Mouse (Mus musculus): ENCODE results near the gene Ttyh2.

Gene Ttyh2

GRCm38 (mm10) chr11:114675341-114675825, at the start of gene Ttyh2:
Gene Ttyh2, plus strand, starts transcription at chr11:114675431.
- peak; percentile 90 to 95 for DNase-seq

- peak in 1 of 2 experiments; percentile 5 for DNase-seq
Observed at GRCm38 (mm10) chr11:114626071-114626690, 49.0 kb upstream of the Ttyh2 start.

DNA sequence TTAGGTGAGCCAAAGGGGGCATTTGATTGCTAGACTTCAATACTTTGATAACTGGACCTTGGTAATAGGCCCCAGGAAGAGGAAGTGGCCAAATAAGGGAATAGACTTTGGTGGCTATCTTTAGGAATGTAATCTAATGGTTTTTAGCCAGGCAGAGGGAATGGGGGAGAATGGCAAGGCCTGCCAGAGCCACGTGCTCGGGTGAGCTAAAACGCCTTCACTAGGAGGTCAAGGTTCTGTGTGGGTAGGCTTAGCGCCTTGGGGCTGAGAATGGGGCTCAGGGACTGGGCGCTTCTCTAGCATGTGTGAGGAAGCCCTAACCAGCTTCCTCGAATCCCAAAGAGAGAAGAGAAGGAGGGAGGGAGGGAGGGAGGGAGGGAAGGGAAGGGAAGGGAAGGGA, 48.2 kb upstream of the Ttyh2 start:
- DNase-seq = no peak

GRCm38 (mm10) chr11:114628032-114628431, 47.2 kb upstream of the Ttyh2 start:
- peak in 1 of 2 experiments; percentile 30 for DNase-seq

DNA sequence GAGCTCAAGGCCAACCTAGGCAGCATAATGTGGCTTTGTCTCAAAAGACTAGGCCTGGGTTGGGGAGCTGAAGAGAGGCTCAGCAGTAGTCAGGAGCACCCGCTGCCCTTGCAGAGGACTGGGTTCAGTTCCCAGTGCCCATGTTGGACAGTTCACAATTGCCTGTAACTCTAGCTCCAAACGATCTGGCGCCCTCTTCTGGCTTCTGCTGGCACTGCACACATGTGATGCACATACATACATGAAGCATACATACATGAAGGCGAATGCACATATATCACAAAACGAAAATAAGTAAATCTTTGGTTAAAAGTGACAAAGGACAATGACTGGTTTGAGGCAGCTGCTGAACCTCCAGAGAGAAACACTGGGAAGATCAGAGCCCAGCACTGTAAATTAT, 45.2 kb upstream of the Ttyh2 start:
- no peak for DNase-seq

- DNase-seq = no peak
Observed at GRCm38 (mm10) chr11:114632266-114632665, 43.0 kb upstream of the Ttyh2 start.

- DNase-seq = peak; percentile 74 to 88
Observed at GRCm38 (mm10) chr11:114636292-114636691, 38.9 kb upstream of the Ttyh2 start.

- DNase-seq = peak in 1 of 2 experiments; percentile 59
Observed at GRCm38 (mm10) chr11:114636727-114637505, 38.3 kb upstream of the Ttyh2 start.

DNA sequence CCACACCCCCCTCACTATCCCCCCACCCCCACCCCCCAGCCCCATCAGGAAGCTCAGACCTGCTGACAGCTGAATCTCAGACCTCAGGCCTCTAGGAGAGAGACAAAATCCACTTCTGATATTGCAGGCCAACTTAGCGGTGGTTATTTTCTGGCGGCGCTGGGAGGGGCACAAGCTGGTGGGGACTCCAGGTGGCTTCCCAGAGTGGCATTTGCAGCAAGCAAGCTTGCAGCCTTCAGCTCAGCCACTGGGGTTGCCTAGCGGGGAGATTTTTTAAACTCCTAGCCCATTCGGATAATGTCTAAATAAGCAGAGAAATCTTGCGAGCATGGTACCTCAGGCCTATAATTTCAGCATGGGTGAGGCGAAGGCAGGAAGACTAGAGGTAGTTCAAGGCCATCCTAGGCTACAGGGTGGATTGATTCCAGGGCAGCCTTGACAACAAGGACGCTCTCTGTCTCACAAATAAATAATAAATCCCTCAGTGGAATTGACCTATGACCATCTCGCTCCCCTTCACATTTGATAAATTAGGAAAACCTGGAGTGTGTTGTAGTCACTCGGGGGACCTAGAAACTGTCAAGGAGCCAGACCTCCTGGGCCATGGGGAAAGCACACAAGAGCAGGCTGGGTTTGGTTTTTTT, 36.5 kb upstream of the Ttyh2 start:
- DNase-seq = no peak

- no peak for DNase-seq
Observed at GRCm38 (mm10) chr11:114639681-114640103, 35.5 kb upstream of the Ttyh2 start.

DNA sequence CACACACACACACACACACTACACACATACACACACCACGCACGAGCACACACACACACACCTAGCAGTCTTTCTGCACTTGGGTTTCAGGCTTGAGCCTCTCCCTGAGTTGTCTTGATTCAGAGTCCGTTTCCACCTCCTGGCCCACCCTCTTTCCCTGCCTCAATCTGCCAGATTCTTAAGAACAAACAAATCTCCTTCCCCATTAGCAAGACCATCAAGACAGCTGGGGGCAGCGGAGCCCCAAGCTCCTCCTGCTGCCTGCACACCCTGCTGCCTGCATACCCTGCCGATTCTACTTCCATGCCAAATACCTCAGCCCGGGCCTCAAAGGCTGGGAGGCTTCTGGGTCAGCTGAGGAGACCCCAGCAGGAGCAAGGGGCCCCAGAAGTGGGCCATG, 34.6 kb upstream of the Ttyh2 start:
- no peak for DNase-seq

- no peak for DNase-seq
Observed at GRCm38 (mm10) chr11:114641136-114641535, 34.1 kb upstream of the Ttyh2 start.

DNA sequence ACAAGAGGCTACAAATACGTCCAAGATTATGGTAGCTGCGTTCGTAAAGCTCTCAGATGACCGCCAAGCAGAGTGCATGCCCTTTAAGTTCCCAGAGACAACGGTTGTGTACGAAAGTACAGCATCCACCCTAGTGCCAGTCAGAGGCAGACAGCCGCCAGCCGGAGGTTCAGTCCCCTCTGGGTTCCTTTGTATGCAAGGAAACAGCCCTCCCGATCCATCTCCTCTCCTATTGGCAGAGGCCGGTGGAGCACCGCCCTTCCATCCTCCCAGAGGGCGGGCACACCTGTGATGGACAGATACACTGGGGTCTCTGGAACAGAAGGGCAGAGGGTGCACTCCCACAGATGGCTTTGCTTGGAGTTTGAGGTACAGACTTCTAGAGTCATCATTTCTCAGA, 33.0 kb upstream of the Ttyh2 start:
- no peak for DNase-seq

- no peak for DNase-seq
Observed at GRCm38 (mm10) chr11:114642926-114643325, 32.3 kb upstream of the Ttyh2 start.

DNA sequence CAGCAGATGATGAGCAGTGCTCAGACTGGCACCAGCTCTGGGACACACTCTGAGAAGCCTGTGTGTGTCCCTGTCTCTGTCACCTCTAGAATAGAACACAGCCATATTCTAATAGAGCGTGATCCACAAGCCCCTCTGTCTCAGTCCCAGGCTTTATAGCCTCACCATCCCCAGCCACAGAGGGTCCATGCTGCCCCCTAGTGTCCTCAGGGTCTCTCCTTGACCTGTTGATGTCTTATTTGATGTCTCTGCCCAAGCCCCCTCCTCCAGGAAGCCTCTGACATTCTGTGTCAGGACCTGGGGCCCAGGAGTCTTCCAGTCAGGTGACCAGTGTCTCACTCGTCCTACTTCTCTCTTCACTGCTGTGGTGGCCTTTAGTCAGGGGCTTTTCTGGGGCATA, 31.1 kb upstream of the Ttyh2 start:
- no peak for DNase-seq

GRCm38 (mm10) chr11:114649510-114649909, 25.7 kb upstream of the Ttyh2 start:
- no peak for DNase-seq

DNA sequence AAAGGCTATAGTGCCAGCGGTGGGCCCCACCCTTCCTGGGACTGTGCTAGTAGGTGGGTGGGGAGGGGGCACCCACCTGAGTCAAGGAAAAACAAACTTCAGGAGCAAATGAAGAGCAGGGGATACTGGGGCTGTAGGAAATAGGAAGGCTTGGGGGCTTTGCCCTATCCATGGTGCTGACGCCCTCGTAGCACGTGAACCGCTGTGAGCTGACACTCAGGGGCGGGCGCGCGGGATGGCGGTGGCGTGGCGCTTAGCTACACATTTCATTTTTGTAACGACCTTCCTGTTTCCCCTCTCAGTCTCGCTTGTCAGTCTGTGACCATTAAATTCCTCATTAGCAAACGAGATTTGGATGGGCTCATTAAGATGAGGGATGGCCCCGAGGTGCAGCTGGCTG, 22.7 kb upstream of the Ttyh2 start:
- no peak for DNase-seq

GRCm38 (mm10) chr11:114653664-114654063, 21.6 kb upstream of the Ttyh2 start:
- no peak for DNase-seq

- DNase-seq = no peak
Observed at GRCm38 (mm10) chr11:114654552-114654951, 20.7 kb upstream of the Ttyh2 start.

- DNase-seq = no peak
Observed at GRCm38 (mm10) chr11:114655350-114656008, 19.8 kb upstream of the Ttyh2 start.

- DNase-seq = no peak
Observed at GRCm38 (mm10) chr11:114656994-114657644, 18.1 kb upstream of the Ttyh2 start.

GRCm38 (mm10) chr11:114657737-114658136, 17.5 kb upstream of the Ttyh2 start:
- DNase-seq = peak in 1 of 2 experiments; percentile 68

- DNase-seq = no peak
Observed at GRCm38 (mm10) chr11:114662161-114662560, 13.1 kb upstream of the Ttyh2 start.
